Mouse (Mus musculus) left cerebral cortex, adult 2 months (tissue): ENCODE data around the gene Kctd10. TPM values are rescaled to one million over a fixed set of nuclear protein-coding genes. Genes with fewer than 3 reads are reported as not detected.

Experiments used
- DNase-seq, 2 experiments: peaks; one replicate each; pipeline ENCODE4 v3.0.0; 2021 to 2022; ENCODE audit warnings: low spot score in 2 of 2, mixed read lengths in 1 of 2; ENCODE audit errors: extremely low spot score in 1 of 2
- H3K27ac ChIP-seq: fragments of 200-600 bp; 2 replicates; pipeline ENCODE4 v1.8.1; 2022
- H3K4me3 ChIP-seq: fragments of 200-600 bp; 2 replicates; pipeline ENCODE4 v1.8.1; 2022
- CTCF ChIP-seq: fragments of 200-600 bp; IDR thresholded peaks from 2 replicates; pipeline ENCODE4 v1.8.1; 2022; ENCODE audit warnings: antibody characterized with exemption, mild to moderate bottlenecking, moderate library complexity
- intact Hi-C: fragments of 180-260 bp; cut with DNase I; formaldehyde crosslinking; loops from one replicate; pipeline ENCODE4 v1.15.1; 2025
- long read RNA-seq, 2 experiments: library from polyadenylated mRNA; stranded (forward); transcript quantifications; one replicate each; pipeline ENCODE4 v2.0.0; 2021; ENCODE audit warnings: borderline mapping rate in 2 of 2
- total RNA-seq, 2 experiments: library from RNA; stranded (reverse); gene quantifications; 2 replicates each; pipeline ENCODE4 v1.2.3; 2021

Gene Kctd10
- 10 to 100 TPM; 56.8 to 58.8 TPM for total RNA-seq
- long read RNA-seq, experiment 1, transcript Kctd10-202 (7 exons, 3,103 nt) = major isoform, 102 of 134 reads
- long read RNA-seq, experiment 1, transcript Kctd10-201 (7 exons, 1,026 nt) = minor isoform, 13 of 134 reads
- long read RNA-seq, experiment 1, partial matches to known transcripts = 9 of 134 reads
- long read RNA-seq, experiment 1, other reads (novel, unspliced or antisense) = 10 of 134 reads
- long read RNA-seq, experiment 2, transcript Kctd10-201 (7 exons, 1,026 nt) = minor isoform, 13 of 97 reads
- long read RNA-seq, experiment 2, transcript Kctd10-202 (7 exons, 3,103 nt) = major isoform, 71 of 97 reads
- long read RNA-seq, experiment 2, partial matches to known transcripts = 5 of 97 reads
- long read RNA-seq, experiment 2, other reads (novel, unspliced or antisense) = 8 of 97 reads

GRCm38 (mm10) chr5:114380209-114381012, at the start of gene Kctd10, which contains the start of gene Ube3b:
TSS of gene Kctd10 (minus strand) at chr5:114380508.
TSS of gene Ube3b (plus strand) at chr5:114380607.
- peak within 1 kb of the TSS; percentile 91 for H3K27ac ChIP-seq
- no peak for TF ChIP-seq CTCF
- intact Hi-C loops = loop anchor here (2.0 to 5.0 kb wide), 3 partner anchors 22 to 287 kb away; no protein-coding TSS in a partner anchor
- peak within 1 kb of the TSS; percentile 76 for H3K4me3 ChIP-seq
- DNase-seq = peak; percentile 72 to 79

- DNase-seq = no peak
- H3K27ac ChIP-seq = no peak overlapping the region
Observed at GRCm38 (mm10) chr5:114429781-114430180, 49.5 kb upstream of the Kctd10 start.

GRCm38 (mm10) chr5:114428621-114429020, 48.3 kb upstream of the Kctd10 start:
- no peak for TF ChIP-seq CTCF
- intact Hi-C loops = no loop called here
- DNase-seq = no peak
- H3K27ac ChIP-seq = no peak overlapping the region
- H3K4me3 ChIP-seq = no peak overlapping the region

More at GRCm38 (mm10) chr5:114429781-114430180, 49.5 kb upstream of the Kctd10 start:
- intact Hi-C loops = no loop called here
- no peak for TF ChIP-seq CTCF
- H3K4me3 ChIP-seq = no peak overlapping the region

GRCm38 (mm10) chr5:114426732-114427131, 46.4 kb upstream of the Kctd10 start:
- DNase-seq = no peak
- Histone ChIP-seq H3K27ac (no peak overlapping the region), H3K4me3 (no peak overlapping the region)
- intact Hi-C loops = no loop called here
- TF ChIP-seq CTCF = no peak

GRCm38 (mm10) chr5:114423961-114424360, 43.7 kb upstream of the Kctd10 start:
- intact Hi-C loops = no loop called here
- no peak for TF ChIP-seq CTCF
- H3K27ac ChIP-seq = no peak overlapping the region
- DNase-seq = no peak
- H3K4me3 ChIP-seq = no peak overlapping the region

- Histone ChIP-seq H3K27ac (no peak overlapping the region), H3K4me3 (no peak overlapping the region)
- DNase-seq = no peak
- intact Hi-C loops = no loop called here
- no peak for TF ChIP-seq CTCF
Observed at GRCm38 (mm10) chr5:114422591-114422990, 42.3 kb upstream of the Kctd10 start.

GRCm38 (mm10) chr5:114421561-114422298, 41.4 kb upstream of the Kctd10 start:
- no peak for TF ChIP-seq CTCF
- intact Hi-C loops = no loop called here
- no peak for DNase-seq
- Histone ChIP-seq H3K4me3 (no peak overlapping the region), H3K27ac (no peak overlapping the region)

GRCm38 (mm10) chr5:114418541-114418940, 38.2 kb upstream of the Kctd10 start:
- DNase-seq = no peak
- H3K27ac ChIP-seq = no peak overlapping the region
- intact Hi-C loops = no loop called here
- peak; percentile 42 for TF ChIP-seq CTCF
- H3K4me3 ChIP-seq = no peak overlapping the region

GRCm38 (mm10) chr5:114416855-114417254, 36.5 kb upstream of the Kctd10 start:
- DNase-seq = no peak
- H3K27ac ChIP-seq = no peak overlapping the region
- no peak overlapping the region for H3K4me3 ChIP-seq
- no peak for TF ChIP-seq CTCF
- intact Hi-C loops = no loop called here

- DNase-seq = no peak
- intact Hi-C loops = no loop called here
- Histone ChIP-seq H3K27ac (no peak overlapping the region), H3K4me3 (no peak overlapping the region)
- no peak for TF ChIP-seq CTCF
Observed at GRCm38 (mm10) chr5:114415606-114416005, 35.3 kb upstream of the Kctd10 start.

GRCm38 (mm10) chr5:114413067-114413735, 32.9 kb upstream of the Kctd10 start:
- Histone ChIP-seq H3K27ac (no peak overlapping the region), H3K4me3 (no peak overlapping the region)
- TF ChIP-seq CTCF = no peak
- intact Hi-C loops = no loop called here
- DNase-seq = no peak
